Mouse (Mus musculus) stomach, postnatal 0 days (tissue): ENCODE data around the gene Lhx6.

ENCODE experiments used
- CTCF ChIP-seq: IDR thresholded peaks from 2 replicates; pipeline ENCODE4 v1.5.1; 2016; ENCODE audit warnings: antibody characterized with exemption, low read depth, mild to moderate bottlenecking, moderate library complexity
- EP300 ChIP-seq: optimal IDR thresholded peaks from 2 replicates; pipeline ENCODE3; 2016; ENCODE audit warnings: antibody characterized with exemption

- TF ChIP-seq CTCF (no peak), EP300 (no peak)
Observed at GRCm38 (mm10) chr2:36135887-36136286, 30.7 kb upstream of the Lhx6 start.
